Mouse (Mus musculus) adrenal gland, adult 18-20 months (tissue): ENCODE measurements around the gene Zfp827. TPM values are rescaled to one million over a fixed set of nuclear protein-coding genes. Genes with fewer than 3 reads are reported as not detected.
"Not testable (repeated sequence)": the region's sequence is repeated elsewhere in the genome, so short reads cannot be mapped to it uniquely, and the experiment has no call there.

Experiments used
- DNase-seq, 2 experiments: peaks; one replicate each; pipeline ENCODE4 v3.0.0; 2021 to 2022; ENCODE audit warnings: low spot score in 2 of 2
- total RNA-seq, 2 experiments: library from RNA; stranded (reverse); gene quantifications; 1 replicate in 1 of 2; 2 replicates in 1 of 2; pipeline ENCODE4 v1.2.3; 2021

Zfp827 gene
- total RNA-seq, 2 experiments from 2014 or later: 6.1 to 6.8 TPM

DNA sequence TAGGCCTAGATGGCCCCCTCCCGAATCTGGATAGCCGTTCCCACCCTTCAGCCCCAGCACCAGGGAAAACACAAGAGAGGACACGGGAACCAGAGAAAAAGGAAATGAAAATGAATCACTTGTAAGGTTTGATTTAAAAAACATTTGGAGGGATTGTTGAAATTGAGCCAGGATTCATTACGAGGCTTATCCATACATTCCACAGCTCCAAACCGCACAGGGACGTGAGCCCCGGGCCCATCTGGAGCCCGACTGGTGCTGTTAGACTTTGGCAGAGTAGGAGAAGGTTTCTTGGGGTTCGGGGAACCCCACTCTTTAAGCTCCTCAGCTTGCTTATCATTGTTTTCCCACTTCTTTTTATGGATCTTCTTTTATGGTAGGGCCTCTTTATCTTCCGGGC lies 76.9 kb downstream of the Zfp827 start:
- no peak for DNase-seq

DNA sequence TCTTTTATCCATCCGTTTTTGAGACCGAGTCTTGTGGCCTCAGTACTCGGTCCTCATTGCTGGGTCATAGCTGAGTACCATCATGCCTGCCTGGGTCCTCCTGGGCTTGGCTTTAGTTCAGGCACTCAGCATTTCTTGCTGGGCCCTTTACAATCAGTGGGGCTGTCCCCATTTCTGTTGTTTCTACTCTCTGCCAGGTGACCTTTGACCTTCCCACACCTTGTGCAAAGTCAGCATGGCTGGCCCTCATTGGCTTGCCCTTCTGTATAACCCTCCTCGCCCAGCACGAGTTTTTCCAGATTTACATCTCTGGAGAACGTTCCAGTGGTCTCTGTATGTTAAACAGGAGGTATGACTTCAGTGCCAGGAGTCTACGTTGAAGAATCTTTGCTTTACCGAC lies 83.2 kb downstream of the Zfp827 start:
- DNase-seq: no peak

DNA sequence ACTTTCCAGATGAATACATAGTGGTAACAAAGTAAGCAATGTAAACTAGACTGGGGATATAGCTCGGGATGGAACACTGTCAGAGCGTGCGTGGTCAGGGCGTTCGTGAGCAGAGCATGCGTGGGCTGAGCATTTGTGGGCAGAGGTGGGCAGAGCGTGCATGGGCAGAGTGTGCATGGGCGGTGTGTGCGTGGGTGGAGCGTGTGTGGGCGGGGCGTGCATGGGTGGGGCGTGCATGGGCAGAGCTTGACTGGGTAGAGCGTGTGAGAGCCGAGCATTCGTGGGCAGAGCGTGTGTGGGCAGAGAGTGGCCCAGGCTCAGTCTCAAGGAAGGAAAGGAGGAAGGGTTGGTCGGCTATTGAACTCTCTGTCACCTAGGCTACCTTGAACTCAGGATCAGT lies 84.2 kb downstream of the Zfp827 start:
- DNase-seq: no peak

DNA sequence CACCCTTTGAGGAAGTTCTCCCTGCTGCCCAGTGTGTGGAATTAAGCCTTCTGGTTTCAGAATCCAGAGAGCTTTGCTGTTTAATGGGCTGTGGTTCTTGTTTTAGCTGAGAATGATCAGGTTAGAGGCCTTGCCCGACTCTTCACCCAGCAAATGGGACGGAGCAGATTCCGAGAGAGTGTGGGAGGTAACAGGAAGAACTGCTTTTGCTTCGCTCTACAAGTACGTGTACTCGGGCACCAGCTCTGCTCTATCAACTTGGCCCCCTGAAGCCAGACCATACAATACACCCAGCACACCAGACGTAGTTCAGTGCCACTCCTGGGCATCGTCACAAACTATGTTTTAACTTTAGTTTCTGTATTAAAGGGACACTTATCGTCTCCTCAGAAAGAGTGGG lies 85.3 kb downstream of the Zfp827 start:
- DNase-seq: no peak

DNA sequence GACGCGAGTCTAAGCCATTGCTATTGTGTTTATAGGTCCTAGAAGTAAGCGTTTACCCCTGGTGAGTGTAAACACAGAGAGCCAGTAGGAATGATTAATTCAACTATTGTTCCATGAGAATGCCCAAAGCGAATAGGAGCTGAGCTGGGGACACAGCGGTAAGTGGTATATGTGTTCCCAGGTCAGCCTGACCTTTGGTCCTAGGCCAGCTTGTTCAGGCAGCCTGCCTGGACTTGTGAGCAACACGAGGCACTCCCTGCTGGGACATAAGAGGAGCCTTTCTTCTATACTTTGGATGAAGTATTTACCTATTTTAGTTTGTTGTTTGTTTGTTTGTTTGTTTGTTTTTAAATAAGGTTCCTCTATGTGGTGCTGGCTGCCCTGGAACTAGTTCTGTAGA lies 86.3 kb downstream of the Zfp827 start:
- DNase-seq: no peak

DNA sequence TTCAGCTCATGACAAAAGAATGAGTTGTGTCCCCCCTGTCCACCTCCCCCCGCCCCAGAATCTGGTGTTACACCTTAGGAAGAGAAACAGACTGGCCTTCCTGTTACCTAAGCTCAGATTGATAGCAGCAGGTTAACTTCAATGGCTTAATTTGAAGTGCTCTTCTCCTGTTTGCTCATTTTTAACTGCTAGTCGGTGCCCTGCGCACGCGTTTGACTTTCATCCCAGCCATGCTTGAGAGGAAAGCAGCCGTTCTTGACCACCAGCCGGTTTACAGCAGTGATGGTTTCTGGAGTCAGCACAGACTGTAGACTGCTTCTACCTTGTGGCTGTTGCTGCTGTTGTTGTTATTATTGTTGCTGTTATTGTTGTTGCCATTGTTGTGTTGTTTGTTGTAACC lies 88.2 kb downstream of the Zfp827 start:
- no peak for DNase-seq

DNA sequence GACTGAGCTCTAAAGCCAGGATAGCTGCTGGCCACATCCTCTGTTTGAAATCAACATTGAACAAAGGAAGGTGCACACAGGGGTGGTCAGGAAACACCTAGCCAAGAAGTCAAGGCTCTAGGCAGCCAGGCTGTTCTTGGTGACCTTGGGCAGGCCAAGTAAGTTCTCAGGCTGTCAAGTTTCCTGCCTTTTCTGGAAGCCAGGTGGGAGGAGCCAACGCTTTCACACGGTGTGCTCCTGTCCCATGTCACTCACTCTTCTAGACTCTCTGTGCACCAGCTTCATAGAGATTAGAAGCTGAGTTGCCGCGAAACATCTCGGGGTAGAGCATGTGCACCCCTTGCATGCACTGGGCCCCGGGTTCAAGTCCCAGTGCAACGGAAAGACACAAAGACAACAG lies 89.5 kb downstream of the Zfp827 start:
- DNase-seq: no peak

DNA sequence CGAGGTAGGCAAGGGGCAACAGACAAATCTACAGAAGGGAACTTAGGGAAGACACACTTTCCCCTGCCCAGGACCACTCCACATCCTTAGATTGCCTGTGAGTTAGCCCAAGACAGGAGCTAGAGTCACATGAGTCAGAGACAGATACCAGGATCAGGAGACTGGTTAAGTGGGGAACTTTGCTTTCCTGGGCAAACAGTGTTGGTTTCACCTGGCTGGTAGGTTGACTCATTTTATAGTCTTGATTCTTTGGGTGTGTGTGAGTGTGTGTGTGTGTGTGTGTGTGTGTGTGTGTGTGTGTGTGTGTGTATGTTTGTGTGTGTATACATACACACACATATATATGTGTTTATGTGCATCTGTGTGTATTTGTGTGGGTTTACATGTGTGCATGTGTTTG lies 93.4 kb downstream of the Zfp827 start:
- no peak for DNase-seq

DNA sequence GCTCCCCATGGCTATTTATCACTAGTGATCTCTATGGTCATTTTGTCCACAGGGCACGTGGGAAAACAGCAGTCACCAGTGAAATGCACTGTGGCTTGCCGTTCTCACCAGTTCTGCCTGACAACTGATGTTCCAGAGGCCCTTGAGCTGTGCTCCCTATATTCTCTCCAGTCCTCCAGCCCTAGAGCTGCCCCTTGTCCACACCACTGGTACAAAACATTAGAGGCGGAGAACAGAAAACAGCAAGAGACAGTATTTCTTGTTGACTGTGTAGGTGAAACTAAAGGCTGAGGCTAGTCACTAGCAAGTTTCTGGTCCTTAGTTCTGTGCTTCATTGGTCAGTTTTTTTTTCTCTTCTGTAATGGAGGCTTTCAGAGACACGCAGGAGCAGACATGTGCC lies 96.0 kb downstream of the Zfp827 start:
- DNase-seq: no peak

DNA sequence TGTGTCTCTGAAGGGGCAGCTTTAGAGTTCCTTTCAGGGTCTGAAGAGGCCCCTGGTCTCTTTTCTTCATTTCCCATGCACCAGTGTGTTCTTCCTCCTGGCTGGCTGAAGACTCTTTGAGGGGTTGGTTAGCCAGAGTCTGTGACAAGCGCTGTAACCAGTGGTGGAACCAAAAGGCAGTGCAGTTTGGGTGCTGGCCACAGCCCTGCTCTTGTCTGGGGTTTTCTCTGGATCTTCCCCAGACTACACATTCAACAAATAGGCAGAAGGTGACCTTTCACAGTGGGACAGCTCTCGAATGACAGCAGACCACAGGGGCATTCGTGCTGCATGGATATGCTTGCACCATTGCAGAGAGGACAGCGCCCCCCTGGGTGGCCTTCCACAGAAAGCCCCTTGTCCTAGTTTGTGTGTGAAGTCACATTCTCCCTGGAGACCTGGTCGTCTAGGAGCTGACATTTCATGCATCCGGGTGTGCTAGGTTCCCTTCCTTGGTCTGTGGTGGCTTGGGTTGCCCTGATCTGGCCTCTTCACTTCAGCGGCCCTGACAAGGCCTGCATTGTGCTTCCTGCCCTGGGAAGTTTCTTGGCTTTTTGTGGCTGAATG lies 99.1 kb downstream of the Zfp827 start:
- DNase-seq: no peak

DNA sequence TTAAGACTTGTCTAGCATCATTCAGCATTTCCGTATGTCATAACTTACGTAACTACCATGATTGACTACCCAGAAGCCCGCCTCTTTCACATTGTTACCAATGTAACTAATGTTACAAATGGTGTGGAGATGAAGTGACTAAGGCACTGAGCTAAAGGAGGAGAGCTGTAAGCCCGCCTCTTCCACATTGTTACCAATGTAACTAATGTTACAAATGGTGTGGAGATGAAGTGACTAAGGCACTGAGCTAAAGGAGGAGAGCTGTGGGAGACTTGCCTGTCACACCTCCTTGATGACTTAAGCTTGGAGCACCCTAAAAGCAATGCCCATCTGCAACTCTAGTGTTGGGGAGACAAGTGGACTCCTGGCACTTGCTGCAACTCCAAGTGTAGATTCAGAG lies 100.3 kb downstream of the Zfp827 start:
- not testable (repeated sequence) for DNase-seq

DNA sequence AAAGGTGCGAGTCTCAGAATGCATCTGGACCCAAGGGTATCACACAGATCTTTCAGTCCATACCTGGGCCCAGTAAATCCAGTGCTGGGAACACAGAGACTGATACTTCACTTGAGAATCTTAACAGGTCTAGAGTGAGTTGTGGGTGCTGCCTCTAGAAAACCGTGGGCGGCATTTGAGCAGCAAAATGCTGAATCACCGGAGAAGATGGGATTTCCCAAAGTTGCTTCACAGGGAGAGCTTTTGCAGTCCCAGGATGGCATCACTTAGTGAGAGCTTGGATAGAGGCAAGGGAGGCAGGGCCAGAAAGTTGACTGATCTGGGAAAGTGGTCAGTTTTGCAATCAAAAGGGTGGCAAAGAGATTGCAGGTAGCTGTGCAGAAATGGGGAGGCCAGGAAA lies 111.4 kb downstream of the Zfp827 start:
- DNase-seq: no peak

DNA sequence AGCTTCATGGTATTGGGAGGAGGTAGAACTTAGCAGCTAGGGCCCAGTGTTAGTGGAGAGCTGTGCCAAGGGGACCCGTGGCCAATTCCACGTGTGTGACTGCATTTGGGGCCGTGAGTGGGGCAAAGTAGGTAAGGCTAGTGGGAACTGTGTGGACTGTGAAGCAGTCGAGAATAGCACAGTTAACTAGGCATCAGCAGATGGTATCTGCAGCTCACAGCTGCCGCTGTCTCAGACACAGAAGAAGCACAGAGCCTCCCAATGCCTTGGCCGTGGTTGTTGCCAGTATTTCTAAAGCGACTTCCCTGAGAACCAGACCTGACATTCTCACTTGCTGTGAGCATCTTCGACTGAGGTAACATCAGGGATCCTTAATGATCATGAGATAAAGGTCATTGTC lies 112.7 kb downstream of the Zfp827 start:
- DNase-seq: no peak

DNA sequence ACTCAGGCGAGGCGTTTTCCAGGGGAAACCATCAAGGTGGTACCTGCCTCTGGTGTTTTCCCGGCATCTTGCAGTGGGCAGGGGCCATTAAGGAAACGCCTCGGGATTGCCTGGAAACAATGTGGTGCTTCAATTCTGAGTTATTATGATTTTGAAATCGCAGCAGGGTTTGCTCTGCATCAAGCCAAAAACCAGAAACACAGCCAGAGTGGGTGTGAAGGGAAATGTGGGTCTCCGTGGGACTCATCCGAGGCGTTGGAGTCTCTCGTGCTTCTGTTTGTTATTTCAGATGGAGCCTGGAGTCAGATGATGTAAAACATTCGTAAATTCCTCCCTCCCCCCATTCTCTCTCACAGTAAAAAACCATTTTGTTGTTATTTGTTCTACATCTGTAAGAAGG lies 113.4 kb downstream of the Zfp827 start:
- no peak for DNase-seq

DNA sequence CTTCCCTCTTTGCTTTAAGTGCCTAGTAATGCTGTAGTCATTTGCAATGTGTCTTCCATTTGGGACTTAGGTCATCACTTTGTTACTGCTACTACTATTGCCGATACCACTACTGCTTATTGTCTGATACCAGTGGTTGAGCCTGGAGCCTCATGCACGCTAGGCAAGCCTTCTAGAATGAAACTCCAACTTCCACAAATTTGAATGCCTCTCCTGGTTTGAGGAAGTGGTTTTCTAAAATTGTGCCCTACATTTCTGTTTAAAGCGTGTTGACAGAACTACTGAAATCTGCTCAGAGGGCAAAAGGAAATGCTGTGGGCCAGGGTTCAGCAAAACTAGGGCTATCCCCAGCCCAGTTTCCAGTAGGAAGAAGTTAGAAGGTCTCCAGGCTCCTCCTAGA lies 115.5 kb downstream of the Zfp827 start:
- no peak for DNase-seq

DNA sequence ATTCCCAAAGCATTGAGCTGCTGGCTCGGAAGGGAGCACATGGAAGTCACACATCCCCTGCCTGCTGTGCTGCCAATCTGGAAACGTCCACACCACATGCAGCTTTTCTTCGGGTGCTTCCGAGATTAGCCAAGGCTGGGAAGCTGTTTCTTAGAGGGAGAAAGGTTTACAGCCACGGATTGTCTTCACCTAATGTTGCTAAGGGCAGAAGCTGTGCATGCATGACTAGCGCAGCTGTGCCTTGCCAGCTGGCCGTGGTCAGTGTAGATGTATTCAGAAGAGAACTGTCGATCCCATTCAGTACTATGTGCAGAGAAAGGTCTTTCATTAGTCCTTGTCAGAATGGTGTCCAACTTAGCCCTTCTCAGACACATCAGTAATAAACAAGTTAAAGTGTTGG lies 117.0 kb downstream of the Zfp827 start:
- no peak for DNase-seq

DNA sequence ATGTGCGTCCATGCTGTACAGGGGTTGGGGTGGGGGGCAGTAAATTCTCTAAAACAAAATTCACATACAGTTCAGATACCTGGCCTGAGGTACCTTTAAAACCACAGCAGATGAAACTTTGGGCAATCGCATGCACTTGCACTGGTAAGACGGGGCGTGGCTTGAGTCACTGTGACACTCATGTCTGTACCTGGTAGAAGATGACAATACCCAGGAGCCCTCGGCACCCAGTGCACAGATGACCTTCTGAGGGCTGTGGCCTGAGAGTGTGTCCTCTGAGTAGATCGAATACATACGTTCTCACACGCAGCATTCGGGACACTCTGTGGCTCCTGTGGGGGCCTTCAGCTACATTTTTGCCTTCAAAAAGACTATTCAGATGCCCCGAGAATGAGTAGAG lies 117.4 kb downstream of the Zfp827 start:
- DNase-seq: no peak

DNA sequence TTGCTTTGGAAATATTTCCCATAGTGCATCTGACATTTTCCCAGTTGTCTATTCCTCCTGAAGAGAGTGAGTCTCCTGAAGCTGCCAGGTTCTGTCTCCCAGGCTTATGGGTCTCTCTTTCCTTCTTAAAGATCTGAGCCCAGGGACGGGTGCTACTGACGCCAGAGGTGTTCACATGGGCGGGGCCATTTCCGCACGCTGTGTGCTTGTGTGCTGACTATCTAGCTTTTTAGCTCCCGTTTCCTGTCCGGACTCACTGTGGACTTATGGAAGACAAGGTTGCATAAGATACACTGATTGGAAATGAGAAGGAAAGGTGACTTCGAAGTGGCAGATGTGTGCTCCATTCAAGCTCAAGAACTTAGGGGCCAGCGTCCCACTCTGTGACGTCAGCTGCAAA lies 120.6 kb downstream of the Zfp827 start:
- no peak for DNase-seq

DNA sequence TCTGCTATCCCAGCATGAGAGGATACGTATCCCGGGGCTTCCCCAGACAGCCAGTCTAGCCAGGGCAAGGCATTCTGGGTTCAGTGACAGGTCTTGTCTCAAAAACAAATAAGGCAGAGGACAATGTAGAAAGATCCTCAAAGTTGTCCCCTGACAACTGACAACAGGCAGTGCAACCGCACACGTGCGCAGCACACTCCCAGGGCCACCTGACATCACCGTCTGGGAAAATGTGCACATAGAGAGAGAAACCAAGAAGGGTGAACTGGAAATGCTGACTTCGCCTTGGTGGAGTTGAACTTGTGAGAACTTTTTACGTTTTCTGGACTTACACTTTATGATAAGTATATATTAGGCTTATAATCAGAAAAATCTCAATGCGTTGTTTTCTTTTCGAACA lies 121.6 kb downstream of the Zfp827 start:
- no peak for DNase-seq

DNA sequence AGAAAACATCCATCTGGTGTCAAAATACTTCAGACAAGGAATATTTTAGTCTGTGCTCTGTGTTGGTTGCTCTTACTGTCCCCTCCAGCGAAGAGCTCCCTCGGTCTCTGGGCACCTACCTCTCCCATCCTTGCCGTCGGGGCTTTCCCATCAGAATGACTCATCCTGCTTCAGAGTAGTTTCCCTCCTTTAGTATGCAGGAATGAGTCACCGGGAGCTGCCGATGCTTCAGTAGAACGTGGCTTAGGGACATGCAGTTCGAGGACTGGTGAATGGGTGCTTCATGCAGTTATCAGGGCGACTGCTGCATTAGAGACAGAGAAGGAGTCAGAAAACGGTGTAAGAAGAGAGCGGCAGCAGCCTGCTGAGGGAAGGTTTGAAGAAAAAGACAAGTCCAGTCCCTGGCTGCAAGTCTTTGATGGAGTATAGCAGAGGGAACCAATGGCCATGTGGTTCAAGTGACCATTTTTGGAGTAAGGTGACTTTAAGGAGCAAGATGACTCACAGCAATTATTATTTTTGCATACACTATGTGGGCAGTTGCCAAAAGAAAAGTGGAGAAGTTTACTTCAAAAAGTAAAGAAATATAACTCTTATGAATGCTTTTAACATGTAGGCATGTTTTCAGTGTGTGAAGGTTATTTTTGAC lies 122.4 kb downstream of the Zfp827 start:
- DNase-seq: no peak

DNA sequence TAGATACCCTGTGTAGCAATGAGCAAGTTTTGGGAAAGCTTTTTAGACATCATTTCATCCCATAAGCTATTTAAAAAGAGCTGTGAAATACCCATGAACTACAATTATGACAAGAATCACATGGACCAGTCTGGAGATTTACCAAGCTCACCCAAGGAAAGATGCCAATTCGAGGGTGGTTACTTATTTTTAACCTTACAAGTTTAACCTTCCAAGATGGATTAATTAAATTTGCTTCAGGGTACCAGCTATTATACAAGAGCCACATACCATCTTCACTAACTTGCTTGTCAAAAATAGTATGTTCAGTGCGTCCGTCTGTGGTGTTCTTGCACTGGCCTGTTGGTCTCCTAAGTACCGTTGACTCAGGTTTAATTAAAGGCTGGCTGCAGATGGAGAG lies 123.4 kb downstream of the Zfp827 start:
- DNase-seq: no peak

DNA sequence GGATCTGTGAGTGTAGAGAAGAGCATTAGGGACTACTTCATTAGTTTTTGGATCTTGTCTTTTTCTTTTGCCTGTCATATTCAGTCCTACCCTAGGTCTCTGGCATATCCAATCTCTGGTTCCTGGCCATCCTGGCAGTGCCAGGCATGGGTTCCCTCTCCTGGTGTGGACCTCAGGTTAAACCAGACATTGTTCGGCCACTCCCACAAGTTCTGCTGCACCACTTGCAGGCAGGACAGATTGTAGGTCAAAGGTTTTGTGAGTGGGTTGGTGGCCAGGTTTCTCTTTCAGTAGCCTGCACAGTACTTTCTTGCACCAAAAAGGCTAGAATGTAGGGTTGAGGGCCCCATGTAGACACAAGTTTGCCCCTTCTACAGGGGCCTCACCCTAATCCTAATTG lies 125.0 kb downstream of the Zfp827 start:
- DNase-seq: no peak

DNA sequence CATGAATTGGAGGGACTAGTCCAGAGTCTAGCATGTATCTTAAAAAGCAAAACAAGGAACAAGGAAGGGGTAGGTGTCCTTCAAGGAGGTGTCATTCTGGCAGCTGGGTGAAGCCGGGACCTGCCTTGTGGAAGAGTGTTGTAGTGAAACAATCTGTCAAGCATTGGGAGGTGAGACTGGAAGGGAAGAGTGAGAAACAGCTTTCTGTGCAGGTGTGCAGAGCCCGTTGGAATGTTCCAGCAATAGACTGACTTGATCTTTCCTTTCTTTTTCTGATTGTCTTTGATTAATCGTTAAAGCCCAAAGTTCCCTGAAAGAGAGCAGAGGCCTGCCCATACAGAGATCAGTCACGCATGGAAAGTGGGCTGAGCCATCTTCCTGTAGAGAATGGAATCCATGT lies 125.4 kb downstream of the Zfp827 start:
- DNase-seq: no peak
